Mouse (Mus musculus) liver, embryonic 14.5 days (tissue): ENCODE measurements at regions not wholly inside any gene's neighbourhood (a gene's known extent, or its start where the extent isn't known, plus 50 kb on each side); places are given as distances from the start of the nearest gene placed in this dataset.

ENCODE experiments used
- ATAC-seq: fragments of 200-750 bp; cut with Nextera tagmentation; 2 replicates; pipeline ENCODE4 v1.8.0; 2017; ENCODE audit warnings: moderate number of reproducible peaks, mild to moderate bottlenecking, moderate library complexity; ENCODE audit not compliant: insufficient read depth
- DNase-seq, 3 experiments: peaks; one replicate each; pipeline ENCODE4 v3.0.0-alpha.2; 2012 to 2013; ENCODE audit warnings: low read depth in 3 of 3, low spot score in 3 of 3
- H3K27ac ChIP-seq: fragments of 300-500 bp; sonication (generic); 2 replicates; pipeline ENCODE4 v1.5.1; 2014; ENCODE audit warnings: moderate library complexity, mild to moderate bottlenecking, control low read depth, inconsistent platforms
- H3K27me3 ChIP-seq: fragments of 300-500 bp; sonication (generic); 2 replicates; pipeline ENCODE4 v1.6.1; 2014; ENCODE audit warnings: mild to moderate bottlenecking, low read length, moderate library complexity; ENCODE audit not compliant: control insufficient read depth, insufficient read depth
- H3K36me3 ChIP-seq: fragments of 300-500 bp; sonication (generic); replicated peaks from 2 replicates; pipeline ENCODE4 v1.6.1; 2014; ENCODE audit warnings: low read depth; ENCODE audit not compliant: control insufficient read depth, insufficient read depth
- H3K4me1 ChIP-seq, 2 experiments: fragments of 200-500 bp in 1 of 2; fragments of 300-500 bp in 1 of 2; sonication (generic) in 1 of 2; replicated peaks; 2 replicates each; pipeline ENCODE4 v1.6.1; 2012 to 2014; ENCODE audit warnings: antibody characterized with exemption in 1 of 2, inconsistent platforms in 1 of 2, low read length in 1 of 2; ENCODE audit not compliant: control insufficient read depth in 2 of 2, insufficient read depth in 2 of 2
- H3K4me2 ChIP-seq: fragments of 300-500 bp; sonication (generic); 2 replicates; pipeline ENCODE4 v1.6.1; 2014; ENCODE audit warnings: low read depth, mild to moderate bottlenecking, control low read depth, moderate library complexity
- H3K4me3 ChIP-seq, 2 experiments: fragments of 200-500 bp in 1 of 2; fragments of 300-500 bp in 1 of 2; sonication (generic) in 1 of 2; 2 replicates each; pipeline ENCODE4 v1.5.1; 2012 to 2014; ENCODE audit warnings: low read depth in 2 of 2, low read length in 2 of 2, mild to moderate bottlenecking in 2 of 2, control low read depth in 1 of 2, inconsistent platforms in 1 of 2, moderate library complexity in 1 of 2; ENCODE audit not compliant: insufficient read depth in 1 of 2
- H3K9ac ChIP-seq: fragments of 300-500 bp; sonication (generic); replicated peaks from 2 replicates; pipeline ENCODE4 v1.6.1; 2014; ENCODE audit warnings: mild to moderate bottlenecking, control low read depth, moderate library complexity
- H3K9me3 ChIP-seq: fragments of 300-500 bp; sonication (generic); 2 replicates; pipeline ENCODE4 v1.6.1; 2016; ENCODE audit warnings: low read length, mixed read lengths; ENCODE audit not compliant: control insufficient read depth
- CTCF ChIP-seq: IDR thresholded peaks from 2 replicates; pipeline ENCODE4 v1.5.1; 2016; ENCODE audit warnings: antibody characterized with exemption, low read depth, control low read depth
- EP300 ChIP-seq: IDR thresholded peaks from 2 replicates; pipeline ENCODE4 v1.6.1; 2016; ENCODE audit warnings: antibody characterized with exemption, low read depth
- WGBS: fragments of 180-500 bp; shearing (Covaris S2); extraction: QIAGEN DNeasy Blood & Tissue Kit; methylation state at CpG from one replicate; pipeline ENCODE4 v1.1.7; 2014; ENCODE audit not compliant: insufficient replicate concordance; 5-methylcytosine and 5-hydroxymethylcytosine counted together

GRCm38 (mm10) chr15:62191641-62192040 lies 1268.8 kb upstream of the A1bg start:
- peak overlapping the region; percentile 77 for H3K27ac ChIP-seq
- H3K4me2 ChIP-seq: peak overlapping the region; percentile 57
- no peak for ATAC-seq
- DNase-seq: no peak
- no peak overlapping the region for H3K4me3 ChIP-seq
- TF ChIP-seq EP300: no peak
- TF ChIP-seq CTCF: no peak
- no peaks in the 10 kb centered on the region for H3K36me3 ChIP-seq
- no peak overlapping the region for H3K9ac ChIP-seq
- H3K4me1 ChIP-seq: peaks cover 31 to 34% of the 10 kb centered on the region in 2 experiments
- WGBS: 82% methylated on average over 1 of the region's 1 CpGs
- no peaks in the 10 kb centered on the region for H3K9me3 ChIP-seq
- no peaks in the 10 kb centered on the region for H3K27me3 ChIP-seq

DNA sequence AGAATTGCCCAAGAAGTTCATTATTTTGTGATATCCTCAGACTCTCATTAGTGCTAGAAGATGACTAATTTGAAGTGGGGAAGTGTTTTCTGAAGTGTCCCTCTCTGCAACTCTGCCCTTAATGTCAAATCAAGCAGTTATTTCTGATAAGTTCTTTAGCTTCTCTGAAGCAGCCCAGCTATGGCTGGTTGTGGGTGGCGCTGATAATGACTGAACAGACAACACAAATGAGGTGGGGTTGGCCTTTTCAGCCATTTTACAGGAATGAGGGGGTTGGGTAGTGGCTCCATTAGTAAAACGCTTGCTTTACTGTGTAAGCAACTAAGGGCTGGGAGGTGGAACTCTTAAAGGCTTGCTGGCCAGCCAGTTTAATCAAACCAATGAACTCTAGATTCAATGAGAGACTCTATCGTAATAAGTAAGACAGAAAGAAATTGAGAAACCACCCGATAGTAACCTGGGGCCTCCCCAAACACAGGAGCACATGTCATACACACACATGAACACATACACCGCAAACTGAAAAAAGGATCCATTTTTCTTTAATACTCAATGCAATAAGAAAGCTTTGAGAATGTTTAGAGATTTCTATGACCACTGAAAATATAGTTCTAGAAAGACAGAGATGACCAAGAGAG lies 1268.3 kb upstream of the A1bg start:
- Histone ChIP-seq H3K36me3 (no peaks in the 10 kb centered on the region), H3K4me3 (no peak overlapping the region), H3K4me2 (peak overlapping the region; percentile 57), H3K9ac (peak overlapping the region; percentile 19; the same call in 1 of the 2 replicates), H3K27ac (peak overlapping the region; percentile 77), H3K4me1 (peaks cover 31 to 34% of the 10 kb centered on the region in 2 experiments), H3K27me3 (no peaks in the 10 kb centered on the region), H3K9me3 (no peaks in the 10 kb centered on the region)
- peak; percentile 84 for TF ChIP-seq EP300
- TF ChIP-seq CTCF: no peak
- ATAC-seq (peak; percentile 91), DNase-seq (peak; percentile 70 to 72 (median 72))
- 30% methylated on average over 5 of the region's 5 CpGs for WGBS

DNA sequence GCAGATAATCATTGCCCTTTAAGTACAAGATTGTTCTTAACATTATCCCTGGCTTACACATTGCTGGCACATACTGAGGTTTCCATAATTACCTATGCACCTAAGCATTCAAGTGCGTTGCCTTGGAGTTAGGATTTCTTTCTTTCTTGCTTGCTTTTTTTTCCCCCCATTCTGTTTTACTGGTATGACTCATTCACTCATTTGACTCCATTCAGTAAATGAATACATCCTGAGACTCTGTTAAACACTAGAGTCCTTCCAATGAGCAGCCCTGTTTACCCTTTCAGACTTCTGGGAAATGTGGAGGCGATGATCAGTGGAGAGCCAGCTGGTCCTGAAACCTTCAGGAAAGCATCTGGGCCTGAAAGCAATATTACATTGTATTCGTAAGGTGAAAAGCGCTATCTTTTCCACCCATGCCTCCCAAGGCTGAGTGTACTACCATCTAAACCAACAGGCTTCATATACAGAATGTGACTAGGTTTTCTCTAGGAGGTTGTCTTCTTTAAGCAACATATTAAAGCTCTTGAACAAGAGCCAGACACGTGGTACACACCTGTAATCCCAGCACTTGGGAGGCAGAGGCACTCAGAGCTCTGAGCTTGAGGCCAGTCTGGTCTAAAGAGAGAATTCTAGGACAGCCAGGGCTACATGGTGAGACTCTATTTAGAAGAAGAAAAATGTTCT lies 1267.6 kb upstream of the A1bg start:
- DNase-seq: peak in 1 of 3 experiments; percentile 35
- Histone ChIP-seq H3K9ac (peak overlapping the region; percentile 19), H3K27me3 (no peaks in the 10 kb centered on the region), H3K4me2 (peak overlapping the region; percentile 57), H3K4me3 (no peak overlapping the region), H3K4me1 (peaks cover 31 to 34% of the 10 kb centered on the region in 2 experiments), H3K36me3 (no peaks in the 10 kb centered on the region), H3K9me3 (no peaks in the 10 kb centered on the region), H3K27ac (peak overlapping the region; percentile 77)
- ATAC-seq: peak; percentile 64
- TF ChIP-seq EP300 (no peak), CTCF (no peak)
- WGBS: 46% methylated on average over 5 of the region's 5 CpGs

GRCm38 (mm10) chr15:62189565-62190181 lies 1266.9 kb upstream of the A1bg start:
- 60% methylated on average over 14 of the region's 14 CpGs for WGBS
- DNase-seq (no peak), ATAC-seq (no peak)
- peaks cover 32% of the 10 kb centered on the region in 2 experiments for H3K4me1 ChIP-seq
- H3K4me2 ChIP-seq: peak overlapping the region; percentile 57; the same call in 1 of the 2 replicates
- no peaks in the 10 kb centered on the region for H3K27me3 ChIP-seq
- peak overlapping the region; percentile 9; the same call in 1 of the 2 replicates for H3K9ac ChIP-seq
- no peak overlapping the region for H3K4me3 ChIP-seq
- H3K9me3 ChIP-seq: no peaks in the 10 kb centered on the region
- no peaks in the 10 kb centered on the region for H3K36me3 ChIP-seq
- TF ChIP-seq EP300: no peak
- no peak for TF ChIP-seq CTCF
- H3K27ac ChIP-seq: peak overlapping the region; percentile 77

- Histone ChIP-seq H3K27ac (no peak overlapping the region), H3K9ac (no peak overlapping the region), H3K36me3 (no peaks in the 10 kb centered on the region), H3K4me3 (no peak overlapping the region), H3K4me1 (peaks cover 27 to 29% of the 10 kb centered on the region in 2 experiments), H3K27me3 (no peaks in the 10 kb centered on the region), H3K9me3 (no peaks in the 10 kb centered on the region), H3K4me2 (no peak overlapping the region)
- no peak for TF ChIP-seq EP300
- no peak for TF ChIP-seq CTCF
- ATAC-seq: no peak
- 85% methylated on average over 11 of the region's 11 CpGs for WGBS
- no peak for DNase-seq
Observed at GRCm38 (mm10) chr15:62186548-62186947, 1263.7 kb upstream of the A1bg start.
